Mouse (Mus musculus) lung, postnatal 36 days (tissue): Measurements from ENCODE around the gene Stx18.

Source experiments
- DNase-seq: peaks from one replicate; pipeline ENCODE4 v3.0.0; 2022; ENCODE audit warnings: mixed read lengths

Gene Stx18

DNA sequence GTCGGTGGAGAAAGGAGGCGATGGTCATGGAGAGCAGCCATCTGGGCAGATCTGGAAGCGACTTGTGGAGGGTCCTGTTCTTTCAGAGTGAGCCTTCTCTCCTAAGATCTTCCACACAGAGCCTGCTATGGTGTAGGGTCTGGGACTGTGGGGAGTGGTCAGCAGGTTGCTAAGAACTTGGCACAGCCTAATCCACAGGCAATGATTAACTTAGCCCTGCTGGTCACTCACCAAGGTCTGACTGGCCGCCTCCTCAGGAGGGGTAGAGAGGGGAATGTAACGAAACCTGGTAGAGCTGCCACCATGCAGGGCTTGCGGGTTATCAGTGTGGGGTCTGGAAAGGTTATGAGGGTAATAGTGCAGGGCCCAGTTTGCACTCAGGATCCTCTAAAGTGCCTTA is 102.4 kb downstream of the Stx18 start:
- DNase-seq: no peak

- DNase-seq: peak; percentile 90
These were observed 108.0 kb downstream of the Stx18 start for GRCm38 (mm10) chr5:38146524-38146923.

GRCm38 (mm10) chr5:38151264-38151663 is 112.7 kb downstream of the Stx18 start:
- no peak for DNase-seq

DNA sequence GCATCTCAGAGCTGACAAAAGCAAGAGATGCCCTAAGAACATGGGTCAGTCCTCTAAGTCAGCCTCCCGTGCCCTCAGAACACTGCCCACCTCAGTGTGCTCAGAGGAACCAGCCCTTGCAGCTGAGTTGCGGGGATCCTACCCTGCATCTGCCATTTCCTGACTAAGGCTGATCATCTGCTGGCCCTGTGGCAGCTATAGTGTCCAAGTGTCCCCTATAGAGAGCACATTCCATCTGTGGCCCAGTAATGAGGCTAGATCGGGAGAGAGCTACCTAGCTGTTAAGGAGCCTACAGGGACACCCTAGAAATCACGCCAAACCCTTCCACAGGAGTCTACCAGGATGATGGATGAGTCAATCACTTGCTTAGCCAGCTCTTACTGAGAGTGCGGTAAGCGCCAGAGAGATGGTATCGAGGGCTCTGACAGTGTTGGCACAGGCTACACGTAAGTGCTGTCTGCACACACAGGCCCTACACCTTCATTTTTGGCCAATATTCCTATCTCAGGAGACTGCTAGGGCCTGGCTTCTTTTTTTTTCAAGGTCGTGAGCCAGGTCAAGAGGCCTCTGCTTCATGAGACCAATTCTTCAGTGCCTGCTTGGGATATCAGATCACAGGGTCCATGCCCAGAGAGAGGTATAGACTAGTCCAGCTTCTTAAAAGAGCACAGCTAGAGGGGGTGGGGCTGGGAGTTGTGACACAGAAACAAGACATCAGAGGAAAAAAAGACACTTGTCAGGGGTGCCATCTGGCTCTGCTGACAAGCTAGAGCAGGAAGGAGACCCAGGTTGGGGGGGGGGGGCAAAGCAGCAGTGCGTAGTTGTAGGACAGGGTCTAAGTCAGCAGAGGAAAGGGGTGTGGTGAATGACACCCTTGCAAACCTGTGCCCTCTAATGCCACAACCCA is 113.9 kb downstream of the Stx18 start:
- DNase-seq: no peak

DNA sequence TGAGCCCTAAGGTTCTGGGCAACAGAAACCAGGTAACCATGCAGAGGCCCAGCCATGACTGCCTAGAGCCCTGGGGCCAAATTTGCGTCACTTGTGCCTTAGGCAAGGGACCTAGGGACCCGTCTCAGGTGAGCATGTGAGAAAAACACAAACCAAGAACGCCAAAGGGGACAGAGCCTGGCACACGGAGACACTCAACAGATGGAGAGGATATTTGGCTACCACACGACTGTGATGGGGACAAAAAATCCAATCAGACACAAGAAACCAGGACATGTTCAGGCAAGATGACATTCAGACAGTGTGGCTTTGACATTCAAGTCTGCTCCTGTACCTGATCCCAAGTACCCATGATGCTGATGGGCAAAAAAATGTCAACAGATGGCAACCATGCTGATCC is 115.1 kb downstream of the Stx18 start:
- no peak for DNase-seq

DNA sequence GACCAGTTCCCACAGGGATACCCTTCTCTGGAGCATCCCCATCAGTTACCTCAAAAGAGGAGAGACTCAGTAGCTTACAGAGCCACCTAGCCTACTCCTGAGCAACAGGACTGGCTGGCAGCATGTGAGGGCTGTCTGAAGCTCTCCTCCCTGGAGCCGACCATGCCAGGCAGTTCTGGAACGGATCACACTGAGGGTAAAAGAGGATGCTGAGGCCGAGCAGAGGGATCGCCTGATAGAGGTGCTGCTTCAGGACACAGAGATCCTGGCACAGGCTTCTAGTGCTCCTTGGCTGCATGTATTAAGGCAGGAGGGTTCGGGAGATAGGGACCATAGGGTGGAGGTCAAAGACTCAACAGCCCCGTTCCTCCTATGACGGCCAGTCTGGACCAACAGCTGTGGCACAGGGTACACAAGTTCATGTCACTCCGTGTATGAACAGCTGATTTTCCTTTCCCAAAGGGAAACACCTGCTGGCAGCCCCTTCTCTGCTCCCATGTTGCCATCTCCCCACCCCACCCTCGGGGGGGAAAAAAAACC is 119.0 kb downstream of the Stx18 start:
- no peak for DNase-seq

DNA sequence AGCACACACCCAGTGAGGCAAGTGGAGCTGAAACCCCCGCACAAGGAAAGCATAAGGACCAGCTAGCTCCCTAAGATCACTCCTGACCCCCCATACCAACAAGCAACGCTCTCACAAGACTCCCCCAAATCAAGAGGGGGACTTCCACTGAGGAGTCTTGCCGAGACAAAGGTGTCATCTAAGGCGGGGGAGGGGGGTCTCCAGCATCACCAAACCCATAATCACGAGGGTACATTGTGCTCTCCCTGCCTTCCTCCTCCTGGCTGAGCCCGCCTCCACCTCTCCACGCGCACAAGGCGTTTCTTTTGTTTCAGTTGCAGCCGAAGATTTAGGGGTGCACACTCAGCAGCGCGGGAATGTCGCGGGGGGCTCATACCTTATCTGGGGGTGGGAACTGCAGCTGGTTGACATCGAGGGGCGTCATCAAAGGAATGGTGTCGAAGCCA is 120.0 kb downstream of the Stx18 start:
- no peak for DNase-seq

GRCm38 (mm10) chr5:38158947-38159633 is 120.5 kb downstream of the Stx18 start:
- peak; percentile 61 for DNase-seq

- DNase-seq: no peak
These were observed 121.3 kb downstream of the Stx18 start, which contains the start of gene Nsg1 for GRCm38 (mm10) chr5:38159634-38160413. TSS of gene Nsg1 (minus strand) at chr5:38159907.

GRCm38 (mm10) chr5:38168497-38168896 is 130.0 kb downstream of the Stx18 start:
- DNase-seq: no peak

DNA sequence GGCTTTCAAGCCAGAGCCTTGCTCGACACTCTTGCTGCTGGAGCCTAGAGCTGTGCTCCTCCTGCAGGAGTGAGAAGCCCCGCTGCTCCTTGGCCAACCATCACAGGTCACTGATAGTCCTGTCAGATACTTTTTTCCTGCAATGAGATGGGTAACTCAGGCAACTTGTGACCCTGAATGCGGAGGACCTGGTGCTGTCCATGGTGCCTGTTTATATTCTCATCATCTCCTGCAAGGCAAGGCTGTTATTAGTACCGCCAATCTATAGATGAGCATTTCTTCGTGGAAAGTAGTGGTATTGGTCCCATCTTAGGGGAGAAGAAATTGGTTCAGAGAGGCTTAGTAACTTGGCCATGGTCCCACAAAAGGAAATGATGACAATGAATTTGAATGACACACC is 135.2 kb downstream of the Stx18 start:
- no peak for DNase-seq

GRCm38 (mm10) chr5:38174256-38174912 is 135.8 kb downstream of the Stx18 start:
- no peak for DNase-seq

- no peak for DNase-seq
These were observed 146.2 kb downstream of the Stx18 start for GRCm38 (mm10) chr5:38184688-38185285.

DNA sequence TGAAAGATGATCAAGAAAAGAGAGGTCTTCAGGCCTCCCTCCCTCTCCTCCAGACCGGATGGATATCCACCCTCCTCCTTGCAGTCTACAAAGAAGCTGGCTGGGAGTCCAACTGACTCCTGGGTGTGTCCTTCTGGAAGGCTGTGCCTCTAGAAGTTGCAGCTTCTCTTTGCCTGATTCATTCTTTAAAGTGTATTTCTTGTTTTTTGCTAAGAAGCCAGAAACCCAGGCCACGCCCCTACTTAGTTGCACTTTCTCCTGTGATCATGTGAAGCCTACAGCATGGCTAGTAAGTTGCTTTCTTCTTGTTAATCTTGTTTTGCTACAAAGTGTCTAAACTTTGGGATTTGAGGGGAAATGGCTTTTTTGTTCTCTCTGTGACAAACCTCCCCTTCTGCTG is 148.5 kb downstream of the Stx18 start:
- DNase-seq: no peak
